Mouse (Mus musculus): ENCODE results near the gene Mmp11. TPM values are rescaled to one million over a fixed set of nuclear protein-coding genes. Genes with fewer than 3 reads are reported as not detected.

The Mmp11 gene
- 8.7 and 9.2 TPM in 2 replicates for polyA plus RNA-seq (2015; fragmentation: Nextera tagmentation; extraction: Ambion mirVana)

DNA sequence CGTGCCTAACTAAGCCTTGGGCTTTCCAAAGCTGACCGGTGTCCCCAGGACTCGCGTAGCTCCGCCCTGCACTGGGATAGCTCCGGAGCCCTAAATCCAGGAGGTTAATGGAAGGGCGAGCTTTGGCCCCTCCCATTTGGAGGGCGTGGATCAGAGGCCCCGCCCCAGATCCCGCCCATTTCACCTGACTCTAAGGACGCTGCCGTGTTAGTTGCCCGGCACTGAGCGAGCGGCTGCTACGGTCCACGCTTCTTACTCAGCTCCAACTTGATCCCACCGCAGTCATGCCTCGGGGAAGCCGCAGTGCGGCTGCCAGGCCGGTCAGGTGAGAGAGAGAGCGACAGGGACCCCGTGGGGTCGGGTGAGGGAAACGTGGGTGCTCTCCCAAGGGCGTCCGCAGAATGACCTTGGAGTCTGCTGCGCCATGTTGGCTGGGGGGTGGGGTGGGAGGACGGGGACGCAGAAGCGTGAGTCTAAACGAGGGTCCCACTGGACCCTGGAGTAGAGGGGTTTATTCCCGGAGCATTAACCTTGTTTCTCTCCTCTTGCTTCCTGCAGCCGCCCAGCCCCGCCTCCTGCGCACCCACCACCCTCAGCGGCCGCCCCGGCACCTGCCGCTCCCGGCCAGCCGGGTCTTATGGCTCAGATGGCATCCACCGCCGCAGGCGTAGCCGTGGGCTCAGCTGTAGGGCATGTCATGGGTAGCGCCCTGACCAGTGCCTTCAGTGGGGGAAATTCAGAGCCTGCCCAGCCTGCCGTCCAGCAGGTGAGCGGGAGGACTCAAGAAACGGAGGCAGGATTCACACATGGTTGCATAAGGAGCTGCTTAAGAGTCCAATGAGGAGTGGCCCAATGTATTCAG, at the start of gene Mmp11:
Gene Mmp11 (minus strand): TSS at position 817 of the 862 bp plus-strand sequence.
- no peak for TF ChIP-seq CTCF (IDR thresholded peaks at IDR 0.05; ENCODE audit: low read depth)
- ATAC-seq = peak; percentile 83
- Histone ChIP-seq H3K9ac (ENCODE audit: low read depth, low read length) (peak within 1 kb of the TSS; percentile 53), H3K36me3 (ENCODE audit: control insufficient read depth, insufficient read depth) (no peaks in the 10 kb centered on the region), H3K4me1 (replicated peaks; ENCODE audit: control insufficient read depth, insufficient read depth, low read length) (no peaks in the 10 kb centered on the region; the same call in 1 of the 2 replicates), H3K4me3 (ENCODE audit: low read depth, low read length) (peak within 1 kb of the TSS; percentile 62), H3K4me2 (replicated peaks; ENCODE audit: low read depth) (peak within 1 kb of the TSS; percentile 85), H3K27ac (ENCODE audit: low read depth, low read length) (0 out of 2 replicates have a peak within 1 kb of the TSS, but pooled peaks have one; percentile 37), H3K9me3 (ENCODE audit: control insufficient read depth) (no peaks in the 10 kb centered on the region), H3K27me3 (replicated peaks; ENCODE audit: control insufficient read depth, insufficient read depth, low read length) (peaks cover 11% of the 10 kb centered on the region; the same call in 1 of the 2 replicates)
- WGBS = 2% methylated on average over 51 of the region's 51 CpGs

DNA sequence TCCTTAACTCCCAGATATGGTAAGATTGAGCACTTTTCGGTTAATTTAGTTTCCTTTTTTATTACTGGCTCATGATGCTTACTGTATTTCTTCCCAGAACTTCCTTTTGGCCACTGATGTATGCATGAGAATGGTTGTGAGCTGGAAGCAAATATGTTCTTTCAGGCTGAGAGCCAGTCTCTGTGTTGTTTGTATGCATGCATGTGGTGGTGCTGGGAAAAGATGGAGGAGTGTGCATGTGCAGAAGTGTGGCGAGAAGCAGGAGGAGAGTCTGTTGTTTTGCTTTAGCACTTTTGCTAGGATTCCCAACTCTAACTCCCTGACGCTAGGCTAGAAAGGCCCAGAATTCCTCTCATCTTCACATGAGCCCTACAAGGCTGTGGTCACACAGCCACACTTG, 43.1 kb upstream of the Mmp11 start:
- no peak overlapping the region for H3K4me2 ChIP-seq (replicated peaks; ENCODE audit: low read depth)
- ATAC-seq = no peak
- H3K36me3 ChIP-seq (ENCODE audit: control insufficient read depth, insufficient read depth) = no peaks in the 10 kb centered on the region
- no peaks in the 10 kb centered on the region for H3K9me3 ChIP-seq (ENCODE audit: control insufficient read depth)
- 90% methylated on average over 3 of the region's 3 CpGs for WGBS
- no peaks in the 10 kb centered on the region for H3K4me1 ChIP-seq (replicated peaks; ENCODE audit: control insufficient read depth, insufficient read depth, low read length)
- H3K27me3 ChIP-seq (replicated peaks; ENCODE audit: control insufficient read depth, insufficient read depth, low read length) = no peaks in the 10 kb centered on the region
- no peak for TF ChIP-seq CTCF (IDR thresholded peaks at IDR 0.05; ENCODE audit: low read depth)
- no peak overlapping the region for H3K4me3 ChIP-seq (ENCODE audit: low read depth, low read length)
- no peak overlapping the region for H3K27ac ChIP-seq (ENCODE audit: low read depth, low read length)
- H3K9ac ChIP-seq (ENCODE audit: low read depth, low read length) = no peak overlapping the region

DNA sequence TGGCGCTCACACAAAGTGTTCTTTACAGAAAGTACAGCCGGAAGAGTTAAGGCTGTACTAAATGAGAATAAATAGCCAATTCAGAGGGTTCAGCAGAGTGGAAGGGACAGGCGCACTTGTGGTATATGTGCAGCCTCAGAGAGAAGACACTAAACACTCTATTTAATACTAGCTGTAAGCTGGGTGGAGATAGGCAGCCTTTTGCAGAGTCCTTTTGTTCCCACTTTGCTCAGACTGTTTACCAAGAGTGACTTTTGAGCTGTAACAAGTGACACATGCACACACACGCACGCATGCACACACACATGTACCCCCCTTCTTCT, 42.5 kb upstream of the Mmp11 start:
- Histone ChIP-seq H3K27ac (ENCODE audit: low read depth, low read length) (no peak overlapping the region), H3K9me3 (ENCODE audit: control insufficient read depth) (no peaks in the 10 kb centered on the region), H3K4me1 (replicated peaks; ENCODE audit: control insufficient read depth, insufficient read depth, low read length) (no peaks in the 10 kb centered on the region), H3K9ac (ENCODE audit: low read depth, low read length) (no peak overlapping the region), H3K27me3 (replicated peaks; ENCODE audit: control insufficient read depth, insufficient read depth, low read length) (no peaks in the 10 kb centered on the region), H3K36me3 (ENCODE audit: control insufficient read depth, insufficient read depth) (no peaks in the 10 kb centered on the region), H3K4me2 (replicated peaks; ENCODE audit: low read depth) (no peak overlapping the region), H3K4me3 (ENCODE audit: low read depth, low read length) (no peak overlapping the region)
- 85% methylated on average over 5 of the region's 5 CpGs for WGBS
- TF ChIP-seq CTCF (IDR thresholded peaks at IDR 0.05; ENCODE audit: low read depth) = no peak
- no peak for ATAC-seq

DNA sequence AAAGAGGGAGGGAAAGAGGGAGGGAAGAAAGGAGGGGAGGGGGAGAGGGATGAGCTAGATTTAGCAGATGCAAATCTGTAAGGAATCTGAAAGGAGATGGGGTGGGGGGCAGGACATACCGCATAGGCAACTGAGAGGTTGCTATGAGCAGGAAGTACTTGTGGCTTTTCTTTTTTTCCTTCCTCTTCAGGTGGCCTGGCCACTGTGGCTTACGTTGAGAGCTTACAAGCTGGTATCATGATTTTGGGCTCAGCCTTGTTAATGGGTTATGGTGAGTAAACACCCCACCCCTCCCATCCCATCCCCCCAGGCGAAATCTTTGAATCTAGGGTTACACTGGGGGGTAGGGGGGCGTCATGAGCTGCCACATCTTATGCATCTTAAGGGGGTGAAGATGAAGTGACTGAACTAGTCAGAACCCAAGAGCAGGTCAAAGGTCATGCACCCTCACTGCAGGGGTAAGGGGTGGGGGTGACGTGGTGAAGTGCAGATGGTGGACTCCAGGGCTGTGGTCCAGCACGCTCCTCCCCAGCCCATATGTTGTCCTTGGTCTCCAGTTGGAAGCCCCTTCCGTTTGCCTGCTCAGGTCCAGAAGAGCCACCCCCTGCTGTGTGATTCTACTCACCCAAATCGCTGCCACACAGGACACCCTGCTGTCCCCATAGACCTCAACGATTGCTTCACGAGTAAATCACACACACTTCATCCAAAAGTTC, 42.0 kb upstream of the Mmp11 start:
- TF ChIP-seq CTCF (IDR thresholded peaks at IDR 0.05; ENCODE audit: low read depth) = no peak
- WGBS = 50% methylated on average over 10 of the region's 10 CpGs

DNA sequence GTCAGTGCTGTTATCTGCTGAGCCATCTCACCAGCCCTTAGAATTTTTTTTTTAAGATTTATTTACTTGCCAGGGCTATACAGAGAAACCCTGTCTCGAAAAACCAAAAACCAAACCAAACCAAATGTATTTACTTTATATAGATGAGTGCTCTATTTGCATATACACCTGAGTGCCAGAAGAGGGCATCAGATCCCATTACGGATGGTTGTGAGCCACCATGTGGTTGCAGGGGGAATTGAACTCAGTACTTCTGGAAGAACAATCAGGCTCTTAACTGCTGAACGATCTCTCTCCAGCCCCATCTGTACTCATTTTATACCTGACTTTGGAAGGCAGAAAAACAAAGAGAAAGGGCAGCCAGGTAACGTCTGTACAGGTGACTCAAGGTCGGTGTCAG, 38.9 kb upstream of the Mmp11 start:
- Histone ChIP-seq H3K27ac (ENCODE audit: low read depth, low read length) (no peak overlapping the region), H3K36me3 (ENCODE audit: control insufficient read depth, insufficient read depth) (no peaks in the 10 kb centered on the region), H3K9me3 (ENCODE audit: control insufficient read depth) (no peaks in the 10 kb centered on the region), H3K27me3 (replicated peaks; ENCODE audit: control insufficient read depth, insufficient read depth, low read length) (no peaks in the 10 kb centered on the region), H3K4me1 (replicated peaks; ENCODE audit: control insufficient read depth, insufficient read depth, low read length) (no peaks in the 10 kb centered on the region), H3K4me2 (replicated peaks; ENCODE audit: low read depth) (no peak overlapping the region), H3K4me3 (ENCODE audit: low read depth, low read length) (no peak overlapping the region), H3K9ac (ENCODE audit: low read depth, low read length) (no peak overlapping the region)
- WGBS = 78% methylated on average over 5 of the region's 5 CpGs
- ATAC-seq = no peak
- TF ChIP-seq CTCF (IDR thresholded peaks at IDR 0.05; ENCODE audit: low read depth) = peak; percentile 83

More for the DNA sequence above, 42.0 kb upstream of the Mmp11 start:
- Histone ChIP-seq H3K9me3 (ENCODE audit: control insufficient read depth) (no peaks in the 10 kb centered on the region), H3K27me3 (replicated peaks; ENCODE audit: control insufficient read depth, insufficient read depth, low read length) (no peaks in the 10 kb centered on the region), H3K9ac (ENCODE audit: low read depth, low read length) (no peak overlapping the region), H3K36me3 (ENCODE audit: control insufficient read depth, insufficient read depth) (no peaks in the 10 kb centered on the region), H3K4me3 (ENCODE audit: low read depth, low read length) (no peak overlapping the region), H3K4me1 (replicated peaks; ENCODE audit: control insufficient read depth, insufficient read depth, low read length) (no peaks in the 10 kb centered on the region), H3K4me2 (replicated peaks; ENCODE audit: low read depth) (no peak overlapping the region), H3K27ac (ENCODE audit: low read depth, low read length) (no peak overlapping the region)
- ATAC-seq = no peak

DNA sequence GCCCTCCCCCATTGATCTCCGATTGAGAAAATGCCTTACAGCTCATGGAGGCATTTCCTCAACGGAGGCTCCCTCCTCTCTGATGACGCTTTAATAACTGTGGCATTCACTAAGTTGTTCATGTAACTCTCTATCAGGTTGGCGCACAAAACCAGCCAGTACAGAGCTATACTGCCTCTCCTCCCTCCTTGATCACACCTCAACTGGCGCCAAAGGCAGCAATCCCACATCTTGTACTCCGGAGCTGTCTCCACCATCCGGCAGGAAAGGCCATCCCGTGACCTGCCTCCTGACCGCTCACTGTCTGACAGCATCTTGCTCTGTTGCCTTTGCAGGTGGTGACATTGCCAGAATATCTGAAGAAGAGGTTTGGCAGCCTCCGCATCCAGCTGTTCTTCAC, 37.5 kb upstream of the Mmp11 start:
- H3K27me3 ChIP-seq (replicated peaks; ENCODE audit: control insufficient read depth, insufficient read depth, low read length) = no peaks in the 10 kb centered on the region
- ATAC-seq = no peak
- H3K36me3 ChIP-seq (ENCODE audit: control insufficient read depth, insufficient read depth) = no peaks in the 10 kb centered on the region
- H3K27ac ChIP-seq (ENCODE audit: low read depth, low read length) = no peak overlapping the region
- H3K9me3 ChIP-seq (ENCODE audit: control insufficient read depth) = no peaks in the 10 kb centered on the region
- WGBS = 90% methylated on average over 10 of the region's 10 CpGs
- no peaks in the 10 kb centered on the region for H3K4me1 ChIP-seq (replicated peaks; ENCODE audit: control insufficient read depth, insufficient read depth, low read length)
- H3K4me3 ChIP-seq (ENCODE audit: low read depth, low read length) = no peak overlapping the region
- H3K4me2 ChIP-seq (replicated peaks; ENCODE audit: low read depth) = no peak overlapping the region
- H3K9ac ChIP-seq (ENCODE audit: low read depth, low read length) = no peak overlapping the region
- TF ChIP-seq CTCF (IDR thresholded peaks at IDR 0.05; ENCODE audit: low read depth) = no peak
